Mouse (Mus musculus) brain, adult 2 months (tissue): Measurements from ENCODE around the gene Foxl1.
"Not testable (repeated sequence)": the region's sequence is repeated elsewhere in the genome, so short reads cannot be mapped to it uniquely, and the experiment has no call there.

ENCODE experiments used
- DNase-seq: peaks from one replicate; pipeline ENCODE4 v3.0.0; 2011; ENCODE audit warnings: low read depth, low spot score

Gene Foxl1

GRCm38 (mm10) chr8:121124547-121125239 is 3.0 kb upstream of the Foxl1 start:
- no peak for DNase-seq

- DNase-seq = peak; percentile 55
Measured at GRCm38 (mm10) chr8:121125311-121125876, 2.3 kb upstream of the Foxl1 start.

- no peak for DNase-seq
Measured at GRCm38 (mm10) chr8:121126191-121126590, 1.5 kb upstream of the Foxl1 start.

- no peak for DNase-seq
Measured at GRCm38 (mm10) chr8:121126694-121127093, 1.0 kb upstream of the Foxl1 start.

GRCm38 (mm10) chr8:121127291-121127701 is 444 bp upstream of the Foxl1 start:
- DNase-seq = no peak

- no peak for DNase-seq
Measured at GRCm38 (mm10) chr8:121128531-121129264, 958 bp downstream of the Foxl1 start.

- no peak for DNase-seq
Measured at GRCm38 (mm10) chr8:121129265-121129940, 1.7 kb downstream of the Foxl1 start.

GRCm38 (mm10) chr8:121130522-121130921 is 2.8 kb downstream of the Foxl1 start:
- no peak for DNase-seq

GRCm38 (mm10) chr8:121132961-121133513 is 5.3 kb downstream of the Foxl1 start:
- no peak for DNase-seq

GRCm38 (mm10) chr8:121134102-121134501 is 6.4 kb downstream of the Foxl1 start:
- DNase-seq = no peak

GRCm38 (mm10) chr8:121134512-121134911 is 6.8 kb downstream of the Foxl1 start:
- DNase-seq = no peak

GRCm38 (mm10) chr8:121136856-121137255 is 9.1 kb downstream of the Foxl1 start:
- no peak for DNase-seq

GRCm38 (mm10) chr8:121145457-121146134 is 17.9 kb downstream of the Foxl1 start:
- DNase-seq = not testable (repeated sequence)

- no peak for DNase-seq
Measured at GRCm38 (mm10) chr8:121148573-121149083, 20.9 kb downstream of the Foxl1 start.

- no peak for DNase-seq
Measured at GRCm38 (mm10) chr8:121152394-121152793, 24.7 kb downstream of the Foxl1 start.

GRCm38 (mm10) chr8:121156990-121157491 is 29.3 kb downstream of the Foxl1 start:
- no peak for DNase-seq

GRCm38 (mm10) chr8:121158812-121159211 is 31.1 kb downstream of the Foxl1 start:
- no peak for DNase-seq

- DNase-seq = no peak
Measured at GRCm38 (mm10) chr8:121161437-121161836, 33.7 kb downstream of the Foxl1 start.

- no peak for DNase-seq
Measured at GRCm38 (mm10) chr8:121162413-121162812, 34.7 kb downstream of the Foxl1 start.

- no peak for DNase-seq
Measured at GRCm38 (mm10) chr8:121162906-121163695, 35.4 kb downstream of the Foxl1 start.
